Mouse (Mus musculus): ENCODE data around the gene Dnmt3b.

- TF ChIP-seq CTCF (conservative IDR thresholded peaks at IDR 0.05; ENCODE audit: low read length) (no peak), NANOG (IDR thresholded peaks at IDR 0.05; ENCODE audit: borderline replicate concordance, low read length) (no peak)
These were observed 17.0 kb upstream of the Dnmt3b start, which contains the start of gene Commd7 for GRCm38 (mm10) chr2:153631976-153632870.
